Mouse (Mus musculus) hindbrain, postnatal 0 days (tissue): ENCODE results near the gene Cd83. TPM values are rescaled to one million over a fixed set of nuclear protein-coding genes. Genes with fewer than 3 reads are reported as not detected.

Source experiments
- ATAC-seq: fragments of 200-750 bp; cut with Nextera tagmentation; 2 replicates; pipeline ENCODE4 v1.8.0; 2017; ENCODE audit warnings: mild to moderate bottlenecking, moderate TSS enrichment, moderate library complexity
- DNase-seq: peaks from one replicate; pipeline ENCODE4 v3.0.0-alpha.2; 2015; ENCODE audit warnings: low spot score
- H3K27ac ChIP-seq: fragments of 300-500 bp; sonication (generic); 2 replicates; pipeline ENCODE4 v1.5.1; 2014; ENCODE audit warnings: mild to moderate bottlenecking
- H3K27me3 ChIP-seq: fragments of 300-500 bp; sonication (generic); 2 replicates; pipeline ENCODE4 v1.6.1; 2014; ENCODE audit warnings: low read length, mixed read lengths; ENCODE audit not compliant: insufficient read depth
- H3K36me3 ChIP-seq: fragments of 300-500 bp; sonication (generic); 2 replicates; pipeline ENCODE4 v1.6.1; 2014; ENCODE audit warnings: low read length, mixed read lengths; ENCODE audit not compliant: insufficient read depth
- H3K4me1 ChIP-seq: fragments of 300-500 bp; sonication (generic); 2 replicates; pipeline ENCODE4 v1.6.1; 2014; ENCODE audit warnings: antibody characterized with exemption, low read length, mixed read lengths; ENCODE audit not compliant: insufficient read depth
- H3K4me2 ChIP-seq: fragments of 300-500 bp; sonication (generic); 2 replicates; pipeline ENCODE4 v1.6.1; 2014; ENCODE audit warnings: low read depth, mild to moderate bottlenecking, low read length, moderate library complexity, mixed read lengths
- H3K4me3 ChIP-seq: fragments of 300-500 bp; sonication (generic); 2 replicates; pipeline ENCODE4 v1.5.1; 2014; ENCODE audit warnings: low read length
- H3K9ac ChIP-seq: fragments of 300-500 bp; sonication (generic); replicated peaks from 2 replicates; pipeline ENCODE4 v1.6.1; 2014; ENCODE audit warnings: mild to moderate bottlenecking, low read length, moderate library complexity, mixed read lengths
- H3K9me3 ChIP-seq: fragments of 300-500 bp; sonication (generic); 2 replicates; pipeline ENCODE4 v1.6.1; 2016; ENCODE audit warnings: low read length, mixed read lengths
- CTCF ChIP-seq: IDR thresholded peaks from 2 replicates; pipeline ENCODE4 v1.5.1; 2016; ENCODE audit warnings: antibody characterized with exemption, control low read depth, low read depth
- WGBS: fragments of 180-500 bp; shearing (Covaris S2); extraction: QIAGEN DNeasy Blood & Tissue Kit; methylation state at CpG from one replicate; pipeline ENCODE4 v1.1.7; 2014; 5-methylcytosine and 5-hydroxymethylcytosine counted together
- polyA plus RNA-seq: library from polyadenylated mRNA; unstranded; fragments of >200 nt; fragmentation: Nextera tagmentation; extraction: Ambion mirVana; gene quantifications from 2 replicates; pipeline ENCODE4 v1.2.1, GENCODE M21; 2015
- total RNA-seq: library from RNA; depleted of rRNA; stranded (reverse); fragments of >200 nt; gene quantifications from 2 replicates; pipeline ENCODE4 v1.2.3, GENCODE M21; 2014

Gene Cd83
- total and polyA plus RNA-seq, 2 experiments from 2014 or later: 38.5 to 45.4 TPM

DNA sequence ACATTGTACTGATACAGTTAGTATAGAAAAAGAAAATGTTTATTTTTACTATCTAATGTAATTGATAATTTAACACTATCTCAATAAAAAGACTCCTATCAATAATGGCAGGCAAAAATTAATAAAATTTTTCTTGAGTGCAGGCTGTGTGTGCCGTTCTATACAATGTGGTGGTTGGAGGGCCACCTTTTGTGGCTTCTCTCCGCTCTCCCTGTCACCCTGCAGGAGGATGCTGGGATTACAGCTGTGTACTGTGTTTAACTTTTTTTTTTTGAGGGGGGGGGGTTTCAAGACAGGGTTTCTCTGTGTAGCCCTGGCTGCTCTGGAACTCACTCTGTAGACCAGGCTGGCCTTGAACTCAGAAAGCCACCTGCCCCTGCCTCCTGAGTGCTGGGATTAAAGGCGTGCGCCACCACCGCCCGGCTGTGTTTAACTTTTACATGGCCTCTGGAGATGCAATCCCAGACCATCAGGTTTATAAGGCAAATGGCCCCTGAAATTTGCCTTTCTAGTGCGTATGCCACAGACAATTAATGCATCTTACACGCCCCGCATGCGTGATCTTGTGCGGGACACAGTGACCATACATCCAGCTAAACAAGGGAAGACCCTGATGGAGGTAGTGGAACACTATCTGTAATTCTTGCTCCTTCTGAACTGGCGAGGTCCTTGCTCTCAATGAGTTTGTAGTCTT, 21.1 kb upstream of the Cd83 start:
- Histone ChIP-seq H3K4me3 (no peak overlapping the region), H3K4me2 (no peak overlapping the region), H3K36me3 (no peaks in the 10 kb centered on the region), H3K4me1 (no peaks in the 10 kb centered on the region), H3K27ac (no peak overlapping the region; the same call in 1 of the 2 replicates), H3K27me3 (no peaks in the 10 kb centered on the region), H3K9ac (no peak overlapping the region), H3K9me3 (no peaks in the 10 kb centered on the region)
- WGBS: 79% methylated on average over 12 of the region's 12 CpGs
- DNase-seq: no peak
- no peak for ATAC-seq
- TF ChIP-seq CTCF: peak; percentile 19

- no peak overlapping the region for H3K4me3 ChIP-seq
- ATAC-seq (peak; percentile 67; the same call in 1 of the 2 replicates), DNase-seq (peak; percentile 84)
- TF ChIP-seq CTCF: no peak
- H3K27ac ChIP-seq: no peak overlapping the region; the same call in 1 of the 2 replicates
- no peaks in the 10 kb centered on the region for H3K27me3 ChIP-seq
- H3K36me3 ChIP-seq: no peaks in the 10 kb centered on the region
- no peaks in the 10 kb centered on the region for H3K9me3 ChIP-seq
- WGBS: 31% methylated on average over 8 of the region's 8 CpGs
- no peaks in the 10 kb centered on the region for H3K4me1 ChIP-seq
- no peak overlapping the region for H3K9ac ChIP-seq
- H3K4me2 ChIP-seq: no peak overlapping the region
Observed at GRCm38 (mm10) chr13:43763995-43764579, 20.5 kb upstream of the Cd83 start.

- WGBS: 71% methylated on average over 11 of the region's 11 CpGs
- DNase-seq: no peak
- no peaks in the 10 kb centered on the region for H3K27me3 ChIP-seq
Observed at GRCm38 (mm10) chr13:43765293-43765814, 19.2 kb upstream of the Cd83 start.

DNA sequence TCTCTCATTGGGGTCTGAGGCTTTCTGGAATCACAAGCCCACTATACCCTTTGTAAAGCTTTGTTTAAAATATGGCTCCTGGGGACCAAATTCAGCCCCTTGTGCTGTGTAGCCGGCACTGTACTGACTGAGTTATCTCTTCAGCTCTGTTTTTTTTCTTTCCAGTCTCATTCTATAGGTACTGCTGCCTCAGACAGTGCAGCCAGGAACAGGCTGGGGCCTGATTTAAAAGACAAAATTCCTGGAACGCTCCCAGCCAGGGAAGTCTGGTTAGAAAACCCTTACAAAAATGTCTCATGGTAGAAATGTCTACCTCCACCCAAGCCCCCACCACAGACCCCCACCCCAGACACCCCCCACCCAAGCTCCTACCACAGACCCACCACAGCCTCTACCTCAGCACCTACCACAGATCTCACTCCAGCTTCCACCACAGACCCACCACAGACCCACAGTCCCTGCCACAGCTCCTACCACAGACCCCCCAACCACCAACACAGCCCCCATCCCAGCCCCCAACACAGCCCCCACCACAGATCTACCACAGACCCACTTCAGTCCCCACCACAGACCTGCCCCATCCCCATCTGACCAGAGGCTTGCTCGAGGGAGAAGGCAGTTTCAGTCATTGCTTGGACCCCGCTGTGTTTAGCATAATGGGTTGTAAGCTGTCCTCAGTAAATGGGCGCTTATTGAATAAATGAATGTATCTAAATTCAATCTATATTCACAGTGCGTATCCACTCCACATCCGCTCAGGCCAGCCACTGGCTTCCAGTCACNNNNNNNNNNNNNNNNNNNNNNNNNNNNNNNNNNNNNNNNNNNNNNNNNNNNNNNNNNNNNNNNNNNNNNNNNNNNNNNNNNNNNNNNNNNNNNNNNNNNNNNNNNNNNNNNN, 17.5 kb upstream of the Cd83 start:
- Histone ChIP-seq H3K36me3 (no peaks in the 10 kb centered on the region), H3K4me2 (no peak overlapping the region), H3K4me1 (no peaks in the 10 kb centered on the region), H3K27me3 (no peaks in the 10 kb centered on the region), H3K27ac (peak overlapping the region; percentile 41; the same call in 1 of the 2 replicates), H3K9me3 (no peaks in the 10 kb centered on the region), H3K9ac (no peak overlapping the region), H3K4me3 (no peak overlapping the region)
- 36% methylated on average over 7 of the region's 7 CpGs for whole genome bisulfite sequencing
- peak; percentile 83 for ATAC-seq
- no peak for TF ChIP-seq CTCF
- peak; percentile 71 for DNase-seq

More at GRCm38 (mm10) chr13:43765293-43765814, 19.2 kb upstream of the Cd83 start:
- no peak overlapping the region for H3K9ac ChIP-seq
- no peak overlapping the region for H3K4me3 ChIP-seq
- no peaks in the 10 kb centered on the region for H3K36me3 ChIP-seq
- ATAC-seq: no peak
- H3K4me2 ChIP-seq: no peak overlapping the region
- H3K4me1 ChIP-seq: no peaks in the 10 kb centered on the region
- TF ChIP-seq CTCF: no peak
- H3K27ac ChIP-seq: no peak overlapping the region
- no peaks in the 10 kb centered on the region for H3K9me3 ChIP-seq

DNA sequence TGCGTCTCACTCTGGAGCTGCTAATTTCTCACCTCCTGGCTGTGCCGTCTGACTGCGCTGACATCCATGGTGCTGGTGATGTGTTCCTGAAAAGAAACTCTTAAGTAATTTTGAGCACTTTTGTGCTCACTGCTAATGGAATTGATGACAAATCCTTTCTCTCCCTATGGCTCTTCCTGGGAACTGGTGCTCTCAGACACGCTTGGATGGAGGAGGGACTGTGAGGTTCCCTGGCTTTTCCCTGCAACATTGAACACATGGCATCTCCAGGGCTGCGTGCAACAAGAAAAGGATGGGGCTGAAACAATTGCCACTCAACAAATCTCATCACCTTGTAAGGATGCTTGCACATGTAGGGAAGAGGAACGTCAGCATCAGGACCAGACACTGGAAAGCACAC, 11.6 kb upstream of the Cd83 start:
- Histone ChIP-seq H3K4me3 (no peak overlapping the region), H3K27ac (no peak overlapping the region), H3K36me3 (no peaks in the 10 kb centered on the region), H3K9me3 (no peaks in the 10 kb centered on the region), H3K4me2 (no peak overlapping the region), H3K4me1 (peaks cover 6% of the 10 kb centered on the region; the same call in 1 of the 2 replicates), H3K27me3 (no peaks in the 10 kb centered on the region), H3K9ac (no peak overlapping the region)
- no peak for TF ChIP-seq CTCF
- 76% methylated on average over 6 of the region's 6 CpGs for WGBS
- ATAC-seq (no peak), DNase-seq (no peak)

DNA sequence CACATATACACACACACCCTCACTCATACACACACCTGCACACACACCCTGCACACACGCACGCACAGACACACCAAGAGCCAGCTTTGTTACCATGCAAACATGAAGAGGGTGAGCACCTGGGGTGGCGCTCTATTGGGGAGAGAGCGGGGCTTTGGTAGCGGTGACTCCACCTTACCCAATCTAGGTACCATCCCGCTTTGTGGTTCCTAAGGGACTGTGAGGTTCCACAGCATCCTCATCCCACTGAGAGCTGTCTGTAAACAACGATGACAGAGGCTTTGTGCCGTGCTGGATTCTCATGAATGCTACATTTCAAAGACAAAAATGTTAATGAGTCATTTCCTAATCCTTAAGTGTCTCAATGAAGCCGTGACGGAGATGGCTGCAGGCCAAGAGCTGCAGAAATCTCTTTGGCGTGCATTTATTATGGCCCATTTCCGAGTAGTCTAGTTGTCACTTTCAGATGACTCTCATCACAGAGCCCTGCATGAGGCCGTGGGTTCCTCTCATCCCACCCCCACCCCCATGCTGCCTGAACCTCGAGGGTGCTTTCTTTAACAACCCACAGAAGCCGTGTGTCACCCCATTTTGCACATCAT, 10.5 kb upstream of the Cd83 start:
- peak; percentile 83 for ATAC-seq
- Histone ChIP-seq H3K4me1 (peaks cover 6% of the 10 kb centered on the region; the same call in 1 of the 2 replicates), H3K27me3 (no peaks in the 10 kb centered on the region), H3K36me3 (no peaks in the 10 kb centered on the region), H3K4me3 (no peak overlapping the region), H3K27ac (no peak overlapping the region), H3K9me3 (no peaks in the 10 kb centered on the region), H3K4me2 (no peak overlapping the region), H3K9ac (no peak overlapping the region)
- TF ChIP-seq CTCF: no peak
- WGBS: 29% methylated on average over 15 of the region's 15 CpGs
- peak; percentile 81 for DNase-seq
